Mouse (Mus musculus): ENCODE measurements around the gene Gpx2. TPM values are rescaled to one million over a fixed set of nuclear protein-coding genes. Genes with fewer than 3 reads are reported as not detected.

The Gpx2 gene
- polyA plus RNA-seq (2017; shearing (Covaris generic)) = not detected

GRCm38 (mm10) chr12:76795350-76795749 lies at the start of gene Gpx2:
Gpx2 (minus strand) TSS chr12:76795554.

GRCm38 (mm10) chr12:76822651-76823041 lies 27.3 kb upstream of the Gpx2 start, which contains the start of gene Rab15:
Rab15 (minus strand) TSS chr12:76822908.

GRCm38 (mm10) chr12:76765354-76765851 lies 30.0 kb downstream of the Gpx2 start, which contains the start of the genes Churc1 and Fntb:
Churc1 (plus strand) TSS chr12:76765538.
Fntb (plus strand) TSS chr12:76765589.

Other genes starting within 250 kb of the Gpx2 start
- gene Sptb, start 85.0 kb downstream of the Gpx2 start, polyA plus RNA-seq (2017; shearing (Covaris generic)) = 0.35 TPM
- 98.8 TPM for gene Churc1, start 30.0 kb downstream of the Gpx2 start, polyA plus RNA-seq (2017; shearing (Covaris generic))
- 6.9 TPM for gene Fntb, start 30.0 kb downstream of the Gpx2 start, polyA plus RNA-seq (2017; shearing (Covaris generic))
- gene Rab15, start 27.4 kb upstream of the Gpx2 start, polyA plus RNA-seq (2017; shearing (Covaris generic)) = not detected
- 97.4 TPM for gene Max, start 166.6 kb upstream of the Gpx2 start, polyA plus RNA-seq (2017; shearing (Covaris generic))

Measured in effector memory CD4-positive, alpha-beta T cell, adult 7 months (primary cell).